Mouse (Mus musculus) hindbrain, postnatal 0 days (tissue): Measurements from ENCODE around the gene Hk1. TPM values are rescaled to one million over a fixed set of nuclear protein-coding genes. Genes with fewer than 3 reads are reported as not detected.
A peak's percentile ranks its signal among the peaks of the same experiment; 100 is the strongest.

ENCODE experiments used
- ATAC-seq: fragments of 200-750 bp; cut with Nextera tagmentation; 2 replicates; pipeline ENCODE4 v1.8.0; 2017; ENCODE audit warnings: mild to moderate bottlenecking, moderate TSS enrichment, moderate library complexity
- DNase-seq: peaks from one replicate; pipeline ENCODE4 v3.0.0-alpha.2; 2015; ENCODE audit warnings: low spot score
- H3K27ac ChIP-seq: fragments of 300-500 bp; sonication (generic); 2 replicates; pipeline ENCODE4 v1.5.1; 2014; ENCODE audit warnings: mild to moderate bottlenecking
- H3K27me3 ChIP-seq: fragments of 300-500 bp; sonication (generic); 2 replicates; pipeline ENCODE4 v1.6.1; 2014; ENCODE audit warnings: low read length, mixed read lengths; ENCODE audit not compliant: insufficient read depth
- H3K36me3 ChIP-seq: fragments of 300-500 bp; sonication (generic); 2 replicates; pipeline ENCODE4 v1.6.1; 2014; ENCODE audit warnings: low read length, mixed read lengths; ENCODE audit not compliant: insufficient read depth
- H3K4me1 ChIP-seq: fragments of 300-500 bp; sonication (generic); 2 replicates; pipeline ENCODE4 v1.6.1; 2014; ENCODE audit warnings: antibody characterized with exemption, low read length, mixed read lengths; ENCODE audit not compliant: insufficient read depth
- H3K4me2 ChIP-seq: fragments of 300-500 bp; sonication (generic); 2 replicates; pipeline ENCODE4 v1.6.1; 2014; ENCODE audit warnings: low read depth, mild to moderate bottlenecking, low read length, moderate library complexity, mixed read lengths
- H3K4me3 ChIP-seq: fragments of 300-500 bp; sonication (generic); 2 replicates; pipeline ENCODE4 v1.5.1; 2014; ENCODE audit warnings: low read length
- H3K9ac ChIP-seq: fragments of 300-500 bp; sonication (generic); replicated peaks from 2 replicates; pipeline ENCODE4 v1.6.1; 2014; ENCODE audit warnings: mild to moderate bottlenecking, low read length, moderate library complexity, mixed read lengths
- H3K9me3 ChIP-seq: fragments of 300-500 bp; sonication (generic); 2 replicates; pipeline ENCODE4 v1.6.1; 2016; ENCODE audit warnings: low read length, mixed read lengths
- CTCF ChIP-seq: IDR thresholded peaks from 2 replicates; pipeline ENCODE4 v1.5.1; 2016; ENCODE audit warnings: antibody characterized with exemption, control low read depth, low read depth
- WGBS: fragments of 180-500 bp; shearing (Covaris S2); extraction: QIAGEN DNeasy Blood & Tissue Kit; methylation state at CpG from one replicate; pipeline ENCODE4 v1.1.7; 2014; 5-methylcytosine and 5-hydroxymethylcytosine counted together
- polyA plus RNA-seq: library from polyadenylated mRNA; unstranded; fragments of >200 nt; fragmentation: Nextera tagmentation; extraction: Ambion mirVana; gene quantifications from 2 replicates; pipeline ENCODE4 v1.2.1, GENCODE M21; 2015
- total RNA-seq: library from RNA; depleted of rRNA; stranded (reverse); fragments of >200 nt; gene quantifications from 2 replicates; pipeline ENCODE4 v1.2.3, GENCODE M21; 2014

Gene Hk1
- total and polyA plus RNA-seq, 2 experiments from 2014 or later, result 99.6 to 144 TPM

GRCm38 (mm10) chr10:62341956-62342355, 37.8 kb downstream of the Hk1 start:
- no peaks in the 10 kb centered on the region for H3K27me3 ChIP-seq
- no peak for TF ChIP-seq CTCF
- no peaks in the 10 kb centered on the region for H3K9me3 ChIP-seq
- no peak for DNase-seq
- no peak overlapping the region for H3K27ac ChIP-seq
- no peak for ATAC-seq
- no peaks in the 10 kb centered on the region for H3K36me3 ChIP-seq
- H3K4me1 ChIP-seq, result 0 out of 2 replicates have a peak, but pooled peaks cover 13% of the 10 kb centered on the region
- H3K4me3 ChIP-seq, result no peak overlapping the region
- no peak overlapping the region for H3K4me2 ChIP-seq
- no peak overlapping the region for H3K9ac ChIP-seq
- 82% methylated on average over 4 of the region's 4 CpGs for WGBS

- Histone ChIP-seq H3K27ac (peak overlapping the region; percentile 88), H3K4me3 (peak overlapping the region; percentile 88), H3K4me1 (peaks cover 16% of the 10 kb centered on the region; the same call in 1 of the 2 replicates), H3K9ac (peak overlapping the region; percentile 87), H3K4me2 (peak overlapping the region; percentile 65), H3K9me3 (no peaks in the 10 kb centered on the region), H3K36me3 (no peaks in the 10 kb centered on the region), H3K27me3 (no peaks in the 10 kb centered on the region)
- DNase-seq (no peak), ATAC-seq (no peak)
- TF ChIP-seq CTCF, result no peak
- WGBS, result 15% methylated on average over 3 of the region's 3 CpGs
Measured at GRCm38 (mm10) chr10:62340991-62341390, 38.7 kb downstream of the Hk1 start.

GRCm38 (mm10) chr10:62340095-62340731, 39.5 kb downstream of the Hk1 start:
- H3K27me3 ChIP-seq, result no peaks in the 10 kb centered on the region
- peak overlapping the region; percentile 88 for H3K27ac ChIP-seq
- under 1% methylated on average over 36 of the region's 38 CpGs for WGBS
- peak overlapping the region; percentile 65 for H3K4me2 ChIP-seq
- peak; percentile 18; the same call in 1 of the 2 replicates for TF ChIP-seq CTCF
- DNase-seq, result peak; percentile 96
- peaks cover 16% of the 10 kb centered on the region; the same call in 1 of the 2 replicates for H3K4me1 ChIP-seq
- peak; percentile 98 for ATAC-seq
- H3K9ac ChIP-seq, result peak overlapping the region; percentile 87
- no peaks in the 10 kb centered on the region for H3K9me3 ChIP-seq
- H3K4me3 ChIP-seq, result peak overlapping the region; percentile 88
- no peaks in the 10 kb centered on the region for H3K36me3 ChIP-seq

GRCm38 (mm10) chr10:62339211-62340094, 40.3 kb downstream of the Hk1 start:
- Histone ChIP-seq H3K36me3 (no peaks in the 10 kb centered on the region), H3K4me2 (peak overlapping the region; percentile 65), H3K9ac (peak overlapping the region; percentile 87), H3K9me3 (no peaks in the 10 kb centered on the region), H3K4me1 (peaks cover 16% of the 10 kb centered on the region; the same call in 1 of the 2 replicates), H3K4me3 (peak overlapping the region; percentile 88), H3K27me3 (no peaks in the 10 kb centered on the region), H3K27ac (peak overlapping the region; percentile 88)
- DNase-seq (peak; percentile 50), ATAC-seq (peak; percentile 49)
- 3% methylated on average over 45 of the region's 45 CpGs for WGBS
- TF ChIP-seq CTCF, result peak; percentile 10

GRCm38 (mm10) chr10:62338626-62339025, 41.1 kb downstream of the Hk1 start:
- DNase-seq (no peak), ATAC-seq (no peak)
- Histone ChIP-seq H3K9ac (peak overlapping the region; percentile 87; the same call in 1 of the 2 replicates), H3K4me2 (peak overlapping the region; percentile 65), H3K36me3 (no peaks in the 10 kb centered on the region), H3K27me3 (no peaks in the 10 kb centered on the region), H3K4me3 (peak overlapping the region; percentile 88), H3K27ac (no peak overlapping the region; the same call in 1 of the 2 replicates), H3K4me1 (peaks cover 16% of the 10 kb centered on the region; the same call in 1 of the 2 replicates), H3K9me3 (no peaks in the 10 kb centered on the region)
- WGBS, result 38% methylated on average over 5 of the region's 5 CpGs
- no peak for TF ChIP-seq CTCF

- TF ChIP-seq CTCF, result no peak
- Histone ChIP-seq H3K4me2 (peak overlapping the region; percentile 65), H3K27ac (no peak overlapping the region), H3K9ac (no peak overlapping the region), H3K27me3 (no peaks in the 10 kb centered on the region), H3K4me3 (peak overlapping the region; percentile 88), H3K36me3 (no peaks in the 10 kb centered on the region), H3K9me3 (no peaks in the 10 kb centered on the region), H3K4me1 (peaks cover 16% of the 10 kb centered on the region; the same call in 1 of the 2 replicates)
- 42% methylated on average over 9 of the region's 9 CpGs for WGBS
- ATAC-seq (no peak), DNase-seq (no peak)
Measured at GRCm38 (mm10) chr10:62338176-62338575, 41.5 kb downstream of the Hk1 start.
